Mouse (Mus musculus) liver, adult (tissue): ENCODE data around the gene Fibp.

ENCODE experiments used
- GATA4 ChIP-seq: IDR thresholded peaks from 2 replicates; pipeline ENCODE4 v1.6.1; 2014; ENCODE audit warnings: mild to moderate bottlenecking, low read length; ENCODE audit not compliant: insufficient replicate concordance

The Fibp gene

GRCm38 (mm10) chr19:5466916-5467500 is 6.6 kb downstream of the Fibp start:
- no peak for TF ChIP-seq GATA4

- TF ChIP-seq GATA4: no peak
These were observed 8.0 kb downstream of the Fibp start, which contains the start of gene Ctsw for GRCm38 (mm10) chr19:5468374-5468773. Ctsw (minus strand) TSS chr19:5468507.

- TF ChIP-seq GATA4: no peak
These were observed 11.4 kb downstream of the Fibp start for GRCm38 (mm10) chr19:5471846-5472245.

- TF ChIP-seq GATA4: no peak
These were observed 12.4 kb downstream of the Fibp start for GRCm38 (mm10) chr19:5472857-5473256.

GRCm38 (mm10) chr19:5473720-5474119 is 13.3 kb downstream of the Fibp start, which contains the start of gene Efemp2:
Efemp2 (plus strand) TSS chr19:5473954.
- TF ChIP-seq GATA4: peak; percentile 21; the same call in 1 of the 2 replicates

- TF ChIP-seq GATA4: no peak
These were observed 14.1 kb downstream of the Fibp start for GRCm38 (mm10) chr19:5474281-5475068.

- no peak for TF ChIP-seq GATA4
These were observed 14.8 kb downstream of the Fibp start for GRCm38 (mm10) chr19:5475069-5475714.

- TF ChIP-seq GATA4: no peak
These were observed 16.7 kb downstream of the Fibp start for GRCm38 (mm10) chr19:5477004-5477667.

GRCm38 (mm10) chr19:5477668-5478300 is 17.4 kb downstream of the Fibp start:
- TF ChIP-seq GATA4: no peak

- no peak for TF ChIP-seq GATA4
These were observed 19.6 kb downstream of the Fibp start for GRCm38 (mm10) chr19:5480016-5480415.

GRCm38 (mm10) chr19:5481398-5481797 is 21.0 kb downstream of the Fibp start:
- TF ChIP-seq GATA4: no peak

GRCm38 (mm10) chr19:5483386-5484359 is 23.3 kb downstream of the Fibp start:
- no peak for TF ChIP-seq GATA4

- TF ChIP-seq GATA4: no peak
These were observed 24.1 kb downstream of the Fibp start for GRCm38 (mm10) chr19:5484496-5484895.

GRCm38 (mm10) chr19:5485371-5485770 is 25.0 kb downstream of the Fibp start:
- no peak for TF ChIP-seq GATA4

- TF ChIP-seq GATA4: no peak
These were observed 25.4 kb downstream of the Fibp start for GRCm38 (mm10) chr19:5485821-5486220.
